Mouse (Mus musculus) left cerebral cortex, adult 2 months (tissue): ENCODE measurements at regions not wholly inside any gene's neighbourhood (a gene's known extent, or its start where the extent isn't known, plus 50 kb on each side); places are given as distances from the start of the nearest gene placed in this dataset.

ENCODE experiments used
- DNase-seq, 2 experiments: peaks; one replicate each; pipeline ENCODE4 v3.0.0; 2021 to 2022; ENCODE audit warnings: low spot score in 2 of 2, mixed read lengths in 1 of 2; ENCODE audit errors: extremely low spot score in 1 of 2
- H3K27ac ChIP-seq: fragments of 200-600 bp; 2 replicates; pipeline ENCODE4 v1.8.1; 2022
- H3K4me3 ChIP-seq: fragments of 200-600 bp; 2 replicates; pipeline ENCODE4 v1.8.1; 2022
- CTCF ChIP-seq: fragments of 200-600 bp; IDR thresholded peaks from 2 replicates; pipeline ENCODE4 v1.8.1; 2022; ENCODE audit warnings: antibody characterized with exemption, mild to moderate bottlenecking, moderate library complexity
- intact Hi-C: fragments of 180-260 bp; cut with DNase I; formaldehyde crosslinking; loops from one replicate; pipeline ENCODE4 v1.15.1; 2025

DNA sequence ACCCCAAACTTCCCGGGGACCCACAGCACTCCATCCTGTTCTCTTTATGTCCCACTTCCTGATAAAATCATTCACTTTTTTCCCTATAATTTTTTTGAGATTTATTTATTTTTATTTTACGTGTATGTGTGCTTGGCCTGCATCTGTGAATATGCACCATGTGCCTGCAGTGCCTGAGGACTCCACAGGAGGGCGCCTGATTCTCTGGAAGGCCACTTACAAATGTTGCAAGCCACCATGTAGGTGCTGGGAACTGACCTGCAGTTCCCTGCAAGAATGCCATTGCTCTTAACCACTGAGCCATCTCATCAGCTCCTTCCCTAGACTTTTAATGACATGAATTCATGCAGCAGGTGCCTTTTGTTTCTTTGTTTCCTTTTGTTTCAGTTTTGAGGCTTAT, 134.9 kb upstream of the Zfp64 start:
- no peak for DNase-seq
- peak; percentile 4 for TF ChIP-seq CTCF
- no peak overlapping the region for H3K4me3 ChIP-seq
- intact Hi-C loops: no loop called here
- H3K27ac ChIP-seq: no peak overlapping the region

GRCm38 (mm10) chr2:169088870-169089484, 133.6 kb upstream of the Zfp64 start:
- TF ChIP-seq CTCF: no peak
- Histone ChIP-seq H3K4me3 (no peak overlapping the region), H3K27ac (no peak overlapping the region)
- intact Hi-C loops: no loop called here
- no peak for DNase-seq

GRCm38 (mm10) chr2:169088301-169088700, 132.9 kb upstream of the Zfp64 start:
- no peak for TF ChIP-seq CTCF
- intact Hi-C loops: no loop called here
- Histone ChIP-seq H3K27ac (no peak overlapping the region), H3K4me3 (no peak overlapping the region)
- DNase-seq: no peak

GRCm38 (mm10) chr2:169071267-169071666, 115.9 kb upstream of the Zfp64 start:
- no peak overlapping the region for H3K27ac ChIP-seq
- TF ChIP-seq CTCF: no peak
- no peak for DNase-seq
- no peak overlapping the region for H3K4me3 ChIP-seq
- intact Hi-C loops: no loop called here

DNA sequence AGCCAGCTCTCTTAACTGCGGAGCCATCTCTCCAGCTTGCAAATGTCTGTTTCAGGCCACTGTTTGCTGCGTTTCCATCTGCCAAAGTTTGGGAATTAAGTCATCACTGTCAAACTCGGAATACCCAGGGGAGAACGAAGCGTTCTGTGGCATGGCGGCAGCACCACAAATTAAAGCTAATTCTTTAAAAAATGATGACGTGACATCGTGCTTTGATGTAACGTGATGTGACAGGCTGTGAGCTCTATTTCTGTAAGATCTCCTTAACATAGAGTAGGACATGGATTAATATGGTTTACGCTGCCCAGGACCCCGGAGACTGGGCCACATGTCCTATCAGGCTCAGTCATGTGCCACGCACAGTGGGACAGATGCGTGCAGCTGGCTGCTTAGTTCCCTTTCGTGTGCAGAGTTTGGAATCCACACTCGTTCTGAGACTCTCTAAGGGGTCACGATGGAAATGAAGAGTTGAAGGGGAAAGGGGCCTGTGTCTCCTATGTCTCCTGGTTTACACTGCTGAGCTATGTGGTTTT, 109.8 kb upstream of the Zfp64 start:
- intact Hi-C loops: loop anchor here (10.0 kb wide), 1 partner anchor 550 kb away; no protein-coding TSS in a partner anchor
- Histone ChIP-seq H3K27ac (no peak overlapping the region), H3K4me3 (no peak overlapping the region)
- DNase-seq: no peak
- no peak for TF ChIP-seq CTCF

DNA sequence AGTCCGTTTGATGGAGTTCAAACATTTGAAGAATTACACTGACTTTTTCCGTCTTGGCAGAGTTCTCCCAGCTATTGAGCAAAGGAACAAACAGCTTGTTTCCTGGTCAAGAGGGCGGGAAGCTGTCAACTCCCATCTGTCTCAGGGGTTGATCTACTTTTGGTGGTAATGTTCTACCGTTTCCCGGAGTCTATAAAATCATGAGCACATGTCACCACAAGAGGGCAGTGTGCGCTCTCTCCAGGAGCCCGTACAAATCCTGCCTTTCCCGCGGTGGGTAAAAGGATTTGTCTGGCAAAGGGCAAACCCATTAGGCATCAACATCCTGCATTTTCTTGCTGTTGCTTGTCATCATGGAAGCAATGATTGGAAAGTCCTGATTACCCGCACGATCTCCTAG, 106.1 kb upstream of the Zfp64 start:
- TF ChIP-seq CTCF: peak; percentile 92
- intact Hi-C loops: loop anchor here (1.0 to 10.0 kb wide), 3 partner anchors 553 to 1040 kb away; no protein-coding TSS in a partner anchor
- Histone ChIP-seq H3K4me3 (no peak overlapping the region), H3K27ac (no peak overlapping the region)
- DNase-seq: peak; percentile 74 to 76

DNA sequence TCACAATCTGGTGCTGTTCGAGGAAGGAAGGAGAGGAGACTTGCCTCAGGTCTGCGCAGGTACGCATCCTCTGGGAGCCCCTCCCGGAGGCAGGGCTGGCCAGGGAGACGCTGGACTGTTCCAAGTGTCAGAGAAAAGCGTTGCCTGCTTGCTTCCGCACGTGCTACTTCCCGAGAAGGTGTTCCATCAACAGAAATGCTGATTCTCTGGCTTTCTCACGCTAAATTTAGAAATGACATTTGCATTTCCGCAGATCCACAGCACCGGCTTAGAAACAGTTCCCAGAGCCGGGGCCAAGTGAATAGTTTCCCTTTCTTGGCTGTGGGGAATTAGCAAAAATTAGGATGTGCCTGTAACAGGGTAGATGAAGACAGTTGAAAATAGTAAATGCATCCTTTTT, 105.1 kb upstream of the Zfp64 start:
- no peak for DNase-seq
- no peak overlapping the region for H3K27ac ChIP-seq
- TF ChIP-seq CTCF: no peak
- H3K4me3 ChIP-seq: no peak overlapping the region
- intact Hi-C loops: loop anchor here (2.0 to 10.0 kb wide), 2 partner anchors 554 to 788 kb away; no protein-coding TSS in a partner anchor

GRCm38 (mm10) chr2:169057831-169058230, 102.4 kb upstream of the Zfp64 start:
- H3K4me3 ChIP-seq: no peak overlapping the region
- no peak overlapping the region for H3K27ac ChIP-seq
- intact Hi-C loops: no loop called here
- peak; percentile 35 for TF ChIP-seq CTCF
- DNase-seq: no peak

DNA sequence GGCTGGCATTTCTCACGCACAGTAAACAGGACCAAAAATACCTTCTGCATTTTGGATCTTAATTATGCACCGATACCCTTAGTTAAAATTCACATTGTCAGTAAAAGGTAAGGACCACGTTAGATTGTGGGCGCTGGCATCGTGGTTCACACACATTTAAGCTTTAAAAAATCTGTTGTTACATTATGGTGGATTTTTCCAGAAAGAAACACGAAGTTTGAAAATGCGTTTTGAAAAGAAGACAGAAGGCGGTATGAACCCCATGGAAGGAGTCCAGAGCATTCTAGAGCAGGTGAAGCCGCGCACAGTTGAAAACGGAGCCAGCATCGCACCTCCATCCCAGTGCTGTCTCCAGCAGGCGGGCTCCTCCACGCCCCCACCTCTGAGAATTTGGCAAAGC, 94.6 kb upstream of the Zfp64 start:
- no peak for TF ChIP-seq CTCF
- intact Hi-C loops: no loop called here
- H3K4me3 ChIP-seq: no peak overlapping the region
- DNase-seq: no peak
- H3K27ac ChIP-seq: no peak overlapping the region

- intact Hi-C loops: no loop called here
- H3K4me3 ChIP-seq: no peak overlapping the region
- H3K27ac ChIP-seq: no peak overlapping the region
- DNase-seq: no peak
- peak; percentile 12 for TF ChIP-seq CTCF
Measured at GRCm38 (mm10) chr2:169041748-169042147, 86.4 kb upstream of the Zfp64 start.

DNA sequence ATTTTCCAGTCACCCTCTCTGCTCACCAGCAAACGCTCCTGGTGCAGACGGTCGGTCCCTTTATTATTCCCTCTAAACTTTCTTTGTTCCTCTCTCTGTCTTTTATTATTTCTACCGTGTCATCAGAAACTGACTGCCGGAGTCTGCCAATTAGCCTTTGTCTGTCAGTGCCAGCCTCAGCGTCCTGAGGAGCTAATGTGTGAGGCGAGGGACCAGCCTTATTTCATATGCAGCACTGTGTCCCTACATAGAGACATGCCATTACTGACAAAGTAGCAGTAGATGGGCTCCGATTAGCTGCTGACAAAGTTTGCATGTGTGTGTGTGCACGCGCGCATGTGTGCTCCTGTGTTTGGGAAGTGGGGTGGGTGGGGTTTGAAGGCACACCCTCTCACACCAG, 82.6 kb upstream of the Zfp64 start:
- Histone ChIP-seq H3K27ac (no peak overlapping the region), H3K4me3 (no peak overlapping the region)
- TF ChIP-seq CTCF: no peak
- DNase-seq: no peak
- intact Hi-C loops: no loop called here

DNA sequence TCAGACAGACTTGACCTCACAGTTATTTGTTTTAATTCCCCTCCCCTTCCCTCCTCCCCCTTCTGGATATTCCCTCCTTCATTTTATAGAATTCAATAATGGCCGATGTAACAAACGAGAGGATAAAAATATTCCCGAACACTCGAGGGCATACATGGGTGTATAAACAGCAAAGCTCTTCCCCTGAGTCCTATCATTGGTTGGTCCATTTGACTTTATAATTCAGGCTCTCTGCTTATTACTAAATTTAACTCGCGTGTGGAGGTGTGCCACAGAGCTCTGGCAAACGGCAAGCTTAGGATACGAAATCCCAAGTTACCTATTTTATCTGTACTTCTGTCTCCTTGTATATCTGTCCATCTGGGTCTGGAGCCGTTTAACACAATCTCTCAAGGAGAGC, 82.1 kb upstream of the Zfp64 start:
- intact Hi-C loops: no loop called here
- no peak for TF ChIP-seq CTCF
- H3K4me3 ChIP-seq: no peak overlapping the region
- no peak for DNase-seq
- H3K27ac ChIP-seq: no peak overlapping the region

- DNase-seq: no peak
- TF ChIP-seq CTCF: peak; percentile 70
- intact Hi-C loops: no loop called here
- Histone ChIP-seq H3K4me3 (no peak overlapping the region), H3K27ac (no peak overlapping the region)
Measured at GRCm38 (mm10) chr2:169035315-169035714, 79.9 kb upstream of the Zfp64 start.
